Mouse (Mus musculus) MEL-GATA-1-ER (cell line): Measurements from ENCODE around the gene Palld.

Experiments used
- DNase-seq: peaks from one replicate; pipeline ENCODE4 v3.0.0-alpha.2; 2012; ENCODE audit warnings: low read depth; ENCODE audit errors: extremely low read depth

The Palld gene

DNA sequence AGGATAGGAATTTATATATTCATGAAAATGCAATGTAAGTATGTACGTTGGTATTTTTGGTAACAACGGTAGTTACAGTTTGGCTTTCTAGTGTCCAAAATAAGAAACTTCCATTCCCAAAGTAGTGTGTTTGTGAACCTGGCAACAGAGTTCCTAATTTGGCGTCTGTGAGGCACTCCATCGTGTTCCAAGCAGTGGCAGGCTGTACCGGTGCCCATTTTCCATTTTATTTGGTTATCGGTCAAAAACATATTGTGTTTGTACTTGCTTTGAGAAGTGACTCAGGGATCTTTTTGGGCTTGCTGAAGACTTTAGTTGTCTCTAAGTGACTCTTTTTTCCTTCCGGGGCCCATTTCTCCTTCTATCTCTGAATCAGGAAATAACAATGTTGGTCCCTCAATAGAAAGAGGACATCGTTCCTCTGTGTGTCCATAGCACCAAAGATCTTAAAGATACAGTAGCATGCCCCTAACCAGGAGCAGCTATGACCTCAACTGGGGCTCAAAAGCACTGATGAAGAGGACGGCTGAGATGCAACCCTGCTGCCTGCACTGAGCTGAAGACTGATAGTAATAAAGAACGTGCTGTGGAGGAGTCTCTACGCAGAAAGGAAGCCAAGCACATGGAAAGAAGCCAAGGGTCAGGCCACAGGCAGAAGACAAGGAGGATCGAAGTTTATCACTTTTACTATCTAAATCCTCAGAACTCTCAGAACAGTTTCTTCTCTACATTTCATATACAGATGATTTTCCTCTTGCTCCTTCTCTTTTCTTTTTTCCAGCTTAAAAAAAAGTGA is 344.2 kb downstream of the Palld start:
- DNase-seq = no peak

DNA sequence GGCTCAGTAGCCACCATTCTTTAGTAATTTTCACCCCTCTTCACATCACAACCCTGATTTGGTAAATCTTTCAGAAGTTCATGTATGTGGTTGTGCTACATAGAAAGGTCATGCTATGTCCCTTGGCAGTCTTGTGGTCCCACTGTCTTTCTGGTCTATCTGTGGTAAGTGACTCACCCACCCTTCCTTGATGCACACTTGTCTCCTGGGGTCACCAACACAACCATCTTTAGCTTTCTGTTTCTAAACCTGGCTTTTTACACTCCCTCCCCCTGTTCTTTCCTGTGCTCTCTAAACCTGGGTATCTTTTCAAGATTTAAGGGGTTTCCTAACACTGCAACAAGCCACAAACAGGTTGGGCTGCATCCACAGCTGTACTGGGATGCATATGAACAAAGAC is 345.5 kb downstream of the Palld start:
- DNase-seq = no peak

DNA sequence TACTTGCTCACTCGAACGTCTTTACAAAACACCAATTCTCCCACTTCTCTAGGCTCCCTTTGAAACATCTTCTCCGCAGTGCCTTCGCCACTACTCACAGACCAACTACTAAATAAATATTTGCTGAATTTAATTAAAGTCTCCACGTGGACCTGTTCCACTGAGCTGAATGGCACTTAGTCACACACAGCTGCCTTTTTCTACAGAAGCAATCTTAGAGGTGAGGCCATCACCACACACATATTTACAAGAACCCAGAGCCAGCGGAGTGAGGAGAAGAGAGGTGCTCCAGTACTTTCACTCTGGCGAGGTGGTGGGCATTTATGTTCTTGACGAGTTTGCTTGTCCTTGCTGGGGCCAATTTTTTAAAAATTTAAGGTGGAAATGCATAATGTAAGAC is 346.3 kb downstream of the Palld start:
- no peak for DNase-seq

DNA sequence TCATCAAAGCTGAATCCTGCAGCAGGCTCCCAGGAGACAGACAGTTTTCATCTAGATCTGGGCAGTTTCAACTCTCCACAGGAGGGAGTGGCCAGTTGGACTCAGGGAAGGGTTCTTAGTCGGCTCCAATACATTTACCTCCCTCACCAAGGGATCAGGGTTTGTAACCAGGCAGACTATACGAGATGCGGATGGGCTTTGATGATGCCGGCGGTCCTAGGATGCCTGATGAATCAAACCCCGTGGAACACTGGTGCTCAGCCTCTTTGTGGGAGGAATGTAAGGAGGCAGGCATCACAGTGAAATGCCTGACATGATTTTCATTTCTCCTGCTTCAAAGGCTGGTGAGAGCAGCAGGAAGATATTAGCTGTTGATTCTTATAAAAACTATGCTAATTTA is 347.1 kb downstream of the Palld start:
- DNase-seq = no peak

GRCm38 (mm10) chr8:61552755-61553402 is 349.6 kb downstream of the Palld start:
- no peak for DNase-seq

DNA sequence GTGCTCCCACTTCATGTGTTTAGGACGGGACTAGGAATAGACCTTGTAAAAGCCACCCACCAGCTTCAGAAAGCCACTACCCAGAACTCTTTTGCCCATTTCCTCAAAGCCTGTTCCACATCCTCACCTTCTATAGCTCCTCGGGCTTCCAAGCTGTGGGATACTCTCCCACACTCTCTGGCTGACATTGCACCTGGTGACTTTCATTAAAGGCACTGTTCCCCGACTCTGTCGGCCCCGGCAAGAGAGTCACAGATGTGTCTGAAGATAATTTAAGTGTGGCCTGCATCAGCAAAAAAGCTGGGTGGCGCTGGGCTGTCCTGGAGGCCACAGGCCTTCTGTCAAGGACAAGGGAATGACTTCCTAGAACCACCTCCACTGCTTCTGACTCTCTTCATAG is 350.3 kb downstream of the Palld start:
- DNase-seq = no peak

DNA sequence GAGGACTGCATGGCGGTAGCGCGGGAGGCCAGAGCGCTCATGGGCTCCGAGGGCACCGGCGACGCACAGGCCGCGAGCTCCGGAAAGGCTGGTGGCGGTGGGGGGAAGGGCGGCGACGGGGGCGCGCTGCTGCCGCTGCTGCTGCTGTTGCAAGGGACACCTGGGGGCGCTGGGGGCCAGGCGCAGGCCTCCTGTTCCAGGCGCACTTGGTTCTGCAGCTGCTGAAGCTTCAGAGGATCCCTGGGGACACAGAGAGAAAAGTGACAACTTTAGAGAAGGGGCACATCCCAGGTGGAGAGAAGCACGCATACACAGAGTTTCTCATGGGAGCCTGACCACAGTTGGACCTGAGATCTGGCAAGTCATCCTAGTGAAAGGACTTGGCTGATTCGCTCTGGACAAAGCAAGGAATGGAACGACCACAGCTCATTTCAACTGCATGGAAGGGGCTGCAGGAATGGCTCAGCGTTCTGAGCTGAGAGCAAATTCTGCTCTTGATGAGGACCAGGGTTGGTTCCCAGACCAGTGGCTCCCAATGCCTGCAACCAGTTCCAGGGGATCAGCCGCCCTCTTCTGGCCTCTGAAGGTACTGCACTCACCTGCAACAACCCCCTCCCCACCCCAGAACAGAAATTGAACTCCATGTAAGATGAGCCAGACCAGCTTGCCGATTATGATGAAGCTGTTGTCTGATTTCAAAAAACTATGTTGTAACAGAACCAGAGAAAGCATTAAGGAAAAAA is 352.3 kb downstream of the Palld start:
- DNase-seq = no peak

- DNase-seq = no peak
These were observed 352.9 kb downstream of the Palld start for GRCm38 (mm10) chr8:61549585-61549984.

GRCm38 (mm10) chr8:61539828-61540500 is 362.5 kb downstream of the Palld start:
- peak; percentile 68 for DNase-seq

GRCm38 (mm10) chr8:61537471-61537870 is 365.0 kb downstream of the Palld start:
- no peak for DNase-seq

DNA sequence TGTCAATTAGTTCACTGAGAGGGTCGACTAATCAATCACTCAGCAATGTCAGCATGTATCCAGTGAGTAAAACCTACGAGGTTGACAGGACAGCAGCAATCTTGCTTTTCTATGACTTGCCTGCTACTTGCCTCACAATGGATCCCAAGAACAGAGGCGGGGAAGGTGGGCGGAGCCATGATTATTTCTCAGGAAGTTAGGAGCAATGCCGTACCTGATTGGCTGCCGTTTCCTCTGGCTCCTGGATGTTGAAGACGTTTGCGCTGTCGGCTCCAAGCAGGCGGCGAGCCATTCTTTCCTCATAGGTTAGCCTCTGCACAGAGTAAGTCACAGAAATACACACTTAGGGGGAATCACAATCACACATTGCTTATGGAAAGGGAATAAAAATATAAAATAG is 367.0 kb downstream of the Palld start:
- DNase-seq = no peak

- DNase-seq = no peak
These were observed 369.0 kb downstream of the Palld start for GRCm38 (mm10) chr8:61533356-61533926.

- no peak for DNase-seq
These were observed 369.7 kb downstream of the Palld start for GRCm38 (mm10) chr8:61532831-61533230.

- DNase-seq = no peak
These were observed 370.3 kb downstream of the Palld start for GRCm38 (mm10) chr8:61531944-61532795.

- no peak for DNase-seq
These were observed 373.8 kb downstream of the Palld start for GRCm38 (mm10) chr8:61528642-61529041.

DNA sequence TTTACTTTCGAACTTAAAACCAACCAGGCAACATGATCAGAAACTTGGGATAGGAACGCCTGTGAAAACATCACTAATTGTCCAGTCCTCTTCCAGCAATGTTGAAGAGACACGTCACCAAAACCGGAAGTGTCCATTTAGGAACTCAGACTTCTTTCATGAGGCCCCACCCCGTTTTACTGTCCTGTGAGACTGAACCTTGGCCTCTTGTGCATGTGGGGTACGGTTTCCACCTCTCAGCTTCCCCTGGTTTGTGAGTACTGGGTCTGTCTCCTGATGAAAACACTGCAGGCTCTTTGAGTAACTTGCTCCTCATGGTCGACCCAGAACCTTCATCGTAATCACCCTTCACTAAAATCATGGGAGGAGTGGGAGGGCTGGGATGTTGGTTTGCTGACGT is 374.3 kb downstream of the Palld start:
- DNase-seq = no peak

DNA sequence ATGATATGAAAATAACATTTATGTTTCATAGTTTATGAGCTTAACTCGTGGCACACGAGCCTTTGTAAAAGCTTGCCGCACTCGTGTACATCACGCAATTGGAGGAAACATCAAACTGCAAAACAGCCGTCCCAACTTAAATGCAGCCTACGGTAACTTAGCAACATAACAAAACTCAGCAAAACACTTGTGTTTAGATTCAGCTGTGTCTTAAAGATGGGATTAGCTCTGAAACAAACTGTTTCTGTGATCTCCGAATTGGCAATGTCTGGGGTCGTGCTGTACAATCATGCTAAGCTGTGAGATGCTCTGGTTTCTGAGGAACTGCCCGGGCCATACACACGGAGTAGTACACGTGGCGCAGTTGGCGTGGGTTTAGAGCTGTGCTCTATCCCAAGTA is 375.5 kb downstream of the Palld start:
- DNase-seq = no peak

GRCm38 (mm10) chr8:61522132-61522531 is 380.4 kb downstream of the Palld start:
- DNase-seq = no peak

- no peak for DNase-seq
These were observed 384.8 kb downstream of the Palld start for GRCm38 (mm10) chr8:61517502-61518185.
